Mouse (Mus musculus): ENCODE results near the gene Odr4. TPM values are rescaled to one million over a fixed set of nuclear protein-coding genes. Genes with fewer than 3 reads are reported as not detected.

The Odr4 gene
- total RNA-seq, 1 experiment = 35.9 TPM

- Histone ChIP-seq H3K9me3 (ENCODE audit: control insufficient read depth, insufficient read depth, low read depth, low read length) (no peaks in the 10 kb centered on the region), H3K27ac (ENCODE audit: insufficient read depth, low read depth, low read length, poor library complexity, severe bottlenecking) (peak overlapping the region; percentile 60; the same call in 1 of the 2 replicates), H3K4me3 (ENCODE audit: insufficient read depth in 1 of 2, low read depth in 1 of 2, low read length in 2 of 2, poor library complexity in 1 of 2, severe bottlenecking in 1 of 2) (no peak overlapping the region), H3K9ac (ENCODE audit: insufficient read depth, low read depth, low read length, poor library complexity, severe bottlenecking) (no peak overlapping the region), H3K36me3 (ENCODE audit: control insufficient read depth, insufficient read depth, low read length, poor library complexity, severe bottlenecking) (peaks cover 30% of the 10 kb centered on the region), H3K4me1 (ENCODE audit: control insufficient read depth in 2 of 2, insufficient read depth in 2 of 2, low read length in 2 of 2, poor library complexity in 1 of 2) (no peaks in the 10 kb centered on the region)
- in situ Hi-C loops (cut with MboI; ENCODE audit: low sequenced_read_pairs in 2 of 2, unreplicated experiment in 2 of 2) = loop anchor here in 1 of 2 experiments (25.0 kb wide), 1 partner anchor 937 kb away; no protein-coding TSS in a partner anchor
- TF ChIP-seq MAFK (IDR thresholded peaks at IDR 0.05; ENCODE audit: insufficient read depth, low read depth, low read length) = no peak
- no peak for TF ChIP-seq HCFC1 (IDR thresholded peaks at IDR 0.05; ENCODE audit: borderline replicate concordance, insufficient read depth, low read length)
- no peak for DNase-seq (ENCODE audit: low read depth, low spot score)
These were observed 32.8 kb upstream of the Odr4 start for GRCm38 (mm10) chr1:150425665-150426064.

DNA sequence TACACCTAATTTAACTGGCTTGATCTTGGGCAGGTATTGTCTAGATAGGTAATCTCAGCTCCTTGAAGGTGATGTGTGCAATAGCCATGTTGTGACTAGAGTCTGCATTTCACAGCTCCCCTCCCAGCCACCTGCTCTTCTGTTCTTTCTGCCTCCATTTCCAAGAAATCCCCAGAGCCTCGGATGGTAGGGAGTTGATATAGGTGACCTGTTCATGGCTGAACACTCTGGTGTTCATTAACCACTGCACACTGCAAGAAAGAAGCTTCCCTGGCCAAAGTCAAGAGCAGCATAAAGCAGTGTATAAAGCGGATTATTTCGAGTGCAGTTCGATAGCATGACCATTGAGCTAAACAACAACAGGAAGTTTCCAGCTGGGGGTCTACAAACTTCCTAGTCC, 25.5 kb upstream of the Odr4 start:
- Histone ChIP-seq H3K27ac (ENCODE audit: insufficient read depth, low read depth, low read length, poor library complexity, severe bottlenecking) (no peak overlapping the region), H3K9ac (ENCODE audit: insufficient read depth, low read depth, low read length, poor library complexity, severe bottlenecking) (no peak overlapping the region), H3K4me3 (ENCODE audit: insufficient read depth in 1 of 2, low read depth in 1 of 2, low read length in 2 of 2, poor library complexity in 1 of 2, severe bottlenecking in 1 of 2) (no peak overlapping the region), H3K9me3 (ENCODE audit: control insufficient read depth, insufficient read depth, low read depth, low read length) (no peaks in the 10 kb centered on the region), H3K4me1 (ENCODE audit: control insufficient read depth in 2 of 2, insufficient read depth in 2 of 2, low read length in 2 of 2, poor library complexity in 1 of 2) (no peaks in the 10 kb centered on the region), H3K36me3 (ENCODE audit: control insufficient read depth, insufficient read depth, low read length, poor library complexity, severe bottlenecking) (peaks cover 33% of the 10 kb centered on the region)
- in situ Hi-C loops (cut with MboI; ENCODE audit: low sequenced_read_pairs in 2 of 2, unreplicated experiment in 2 of 2) = loop anchor here in 1 of 2 experiments (25.0 kb wide), 1 partner anchor 944 kb away; no protein-coding TSS in a partner anchor
- no peak for DNase-seq (ENCODE audit: low read depth, low spot score)
- TF ChIP-seq CHD2 (IDR thresholded peaks at IDR 0.05; ENCODE audit: low read depth, low read length) = no peak
- TF ChIP-seq ZNF384 (IDR thresholded peaks at IDR 0.05; ENCODE audit: low read depth, low read length) = no peak
- TF ChIP-seq MAFK (IDR thresholded peaks at IDR 0.05; ENCODE audit: insufficient read depth, low read depth, low read length) = no peak
- TF ChIP-seq HCFC1 (IDR thresholded peaks at IDR 0.05; ENCODE audit: borderline replicate concordance, insufficient read depth, low read length) = no peak
- TF ChIP-seq ZC3H11A (IDR thresholded peaks at IDR 0.05; ENCODE audit: borderline replicate concordance, low read depth, low read length) = no peak

GRCm38 (mm10) chr1:150416006-150416405, 23.1 kb upstream of the Odr4 start:
- Histone ChIP-seq H3K36me3 (ENCODE audit: control insufficient read depth, insufficient read depth, low read length, poor library complexity, severe bottlenecking) (peaks cover 28% of the 10 kb centered on the region), H3K27ac (ENCODE audit: insufficient read depth, low read depth, low read length, poor library complexity, severe bottlenecking) (no peak overlapping the region), H3K4me3 (ENCODE audit: insufficient read depth in 1 of 2, low read depth in 1 of 2, low read length in 2 of 2, poor library complexity in 1 of 2, severe bottlenecking in 1 of 2) (no peak overlapping the region), H3K9me3 (ENCODE audit: control insufficient read depth, insufficient read depth, low read depth, low read length) (no peaks in the 10 kb centered on the region), H3K4me1 (ENCODE audit: control insufficient read depth in 2 of 2, insufficient read depth in 2 of 2, low read length in 2 of 2, poor library complexity in 1 of 2) (no peaks in the 10 kb centered on the region), H3K9ac (ENCODE audit: insufficient read depth, low read depth, low read length, poor library complexity, severe bottlenecking) (no peak overlapping the region)
- no peak for TF ChIP-seq CHD2 (IDR thresholded peaks at IDR 0.05; ENCODE audit: low read depth, low read length)
- TF ChIP-seq ZC3H11A (IDR thresholded peaks at IDR 0.05; ENCODE audit: borderline replicate concordance, low read depth, low read length) = no peak
- no peak for TF ChIP-seq MAFK (IDR thresholded peaks at IDR 0.05; ENCODE audit: insufficient read depth, low read depth, low read length)
- no peak for TF ChIP-seq HCFC1 (IDR thresholded peaks at IDR 0.05; ENCODE audit: borderline replicate concordance, insufficient read depth, low read length)
- no peak for TF ChIP-seq ZNF384 (IDR thresholded peaks at IDR 0.05; ENCODE audit: low read depth, low read length)
- in situ Hi-C loops (cut with MboI; ENCODE audit: low sequenced_read_pairs in 2 of 2, unreplicated experiment in 2 of 2) = loop anchor here in 1 of 2 experiments (25.0 kb wide), 1 partner anchor 946 kb away; no protein-coding TSS in a partner anchor
- DNase-seq (ENCODE audit: low read depth, low spot score) = no peak

GRCm38 (mm10) chr1:150409996-150410395, 17.1 kb upstream of the Odr4 start:
- peaks cover 24% of the 10 kb centered on the region for H3K36me3 ChIP-seq (ENCODE audit: control insufficient read depth, insufficient read depth, low read length, poor library complexity, severe bottlenecking)
- H3K27ac ChIP-seq (ENCODE audit: insufficient read depth, low read depth, low read length, poor library complexity, severe bottlenecking) = no peak overlapping the region
- no peak for DNase-seq (ENCODE audit: low read depth, low spot score)
- TF ChIP-seq CHD2 (IDR thresholded peaks at IDR 0.05; ENCODE audit: low read depth, low read length) = no peak
- TF ChIP-seq MAFK (IDR thresholded peaks at IDR 0.05; ENCODE audit: insufficient read depth, low read depth, low read length) = no peak
- no peak for TF ChIP-seq ZNF384 (IDR thresholded peaks at IDR 0.05; ENCODE audit: low read depth, low read length)
- TF ChIP-seq ZC3H11A (IDR thresholded peaks at IDR 0.05; ENCODE audit: borderline replicate concordance, low read depth, low read length) = no peak
- no peak for TF ChIP-seq HCFC1 (IDR thresholded peaks at IDR 0.05; ENCODE audit: borderline replicate concordance, insufficient read depth, low read length)
- in situ Hi-C loops (cut with MboI; ENCODE audit: low sequenced_read_pairs in 2 of 2, unreplicated experiment in 2 of 2) = loop anchor here in 1 of 2 experiments (25.0 kb wide), 1 partner anchor 952 kb away; no protein-coding TSS in a partner anchor
- no peak overlapping the region for H3K4me3 ChIP-seq (ENCODE audit: insufficient read depth in 1 of 2, low read depth in 1 of 2, low read length in 2 of 2, poor library complexity in 1 of 2, severe bottlenecking in 1 of 2)
- no peaks in the 10 kb centered on the region for H3K9me3 ChIP-seq (ENCODE audit: control insufficient read depth, insufficient read depth, low read depth, low read length)
- no peak overlapping the region for H3K9ac ChIP-seq (ENCODE audit: insufficient read depth, low read depth, low read length, poor library complexity, severe bottlenecking)
- no peaks in the 10 kb centered on the region for H3K4me1 ChIP-seq (ENCODE audit: control insufficient read depth in 2 of 2, insufficient read depth in 2 of 2, low read length in 2 of 2, poor library complexity in 1 of 2)

GRCm38 (mm10) chr1:150407285-150407684, 14.4 kb upstream of the Odr4 start:
- no peak overlapping the region for H3K4me3 ChIP-seq (ENCODE audit: insufficient read depth in 1 of 2, low read depth in 1 of 2, low read length in 2 of 2, poor library complexity in 1 of 2, severe bottlenecking in 1 of 2)
- no peaks in the 10 kb centered on the region for H3K9me3 ChIP-seq (ENCODE audit: control insufficient read depth, insufficient read depth, low read depth, low read length)
- no peak for DNase-seq (ENCODE audit: low read depth, low spot score)
- no peak overlapping the region for H3K27ac ChIP-seq (ENCODE audit: insufficient read depth, low read depth, low read length, poor library complexity, severe bottlenecking)
- no peaks in the 10 kb centered on the region for H3K4me1 ChIP-seq (ENCODE audit: control insufficient read depth in 2 of 2, insufficient read depth in 2 of 2, low read length in 2 of 2, poor library complexity in 1 of 2)
- H3K9ac ChIP-seq (ENCODE audit: insufficient read depth, low read depth, low read length, poor library complexity, severe bottlenecking) = no peak overlapping the region
- in situ Hi-C loops (cut with MboI; ENCODE audit: low sequenced_read_pairs in 2 of 2, unreplicated experiment in 2 of 2) = loop anchor here in 1 of 2 experiments (25.0 kb wide), 1 partner anchor 955 kb away; no protein-coding TSS in a partner anchor
- no peak for TF ChIP-seq HCFC1 (IDR thresholded peaks at IDR 0.05; ENCODE audit: borderline replicate concordance, insufficient read depth, low read length)
- no peak for TF ChIP-seq MAFK (IDR thresholded peaks at IDR 0.05; ENCODE audit: insufficient read depth, low read depth, low read length)
- no peak for TF ChIP-seq ZC3H11A (IDR thresholded peaks at IDR 0.05; ENCODE audit: borderline replicate concordance, low read depth, low read length)
- no peak for TF ChIP-seq ZNF384 (IDR thresholded peaks at IDR 0.05; ENCODE audit: low read depth, low read length)
- TF ChIP-seq CHD2 (IDR thresholded peaks at IDR 0.05; ENCODE audit: low read depth, low read length) = no peak
- peaks cover 17% of the 10 kb centered on the region for H3K36me3 ChIP-seq (ENCODE audit: control insufficient read depth, insufficient read depth, low read length, poor library complexity, severe bottlenecking)

All from ES-E14 (cell line).